Mouse (Mus musculus) left cerebral cortex, postnatal 36 days (tissue): ENCODE data around the gene Myo1e. TPM values are rescaled to one million over a fixed set of nuclear protein-coding genes. Genes with fewer than 3 reads are reported as not detected.
"Not testable (repeated sequence)": the region's sequence is repeated elsewhere in the genome, so short reads cannot be mapped to it uniquely, and the experiment has no call there.

Experiments
- DNase-seq, 2 experiments: peaks; one replicate each; pipeline ENCODE4 v3.0.0; 2021 to 2022; ENCODE audit warnings: low spot score in 2 of 2, mixed read lengths in 1 of 2
- intact Hi-C: fragments of 180-260 bp; cut with DNase I; formaldehyde crosslinking; loops from one replicate; pipeline ENCODE4 v1.15.1; 2025
- total RNA-seq, 2 experiments: library from RNA; stranded (reverse); gene quantifications; 2 replicates each; pipeline ENCODE4 v1.2.3; 2021

The Myo1e gene
- total RNA-seq, 2 experiments from 2014 or later: 14.6 to 14.7 TPM

DNA sequence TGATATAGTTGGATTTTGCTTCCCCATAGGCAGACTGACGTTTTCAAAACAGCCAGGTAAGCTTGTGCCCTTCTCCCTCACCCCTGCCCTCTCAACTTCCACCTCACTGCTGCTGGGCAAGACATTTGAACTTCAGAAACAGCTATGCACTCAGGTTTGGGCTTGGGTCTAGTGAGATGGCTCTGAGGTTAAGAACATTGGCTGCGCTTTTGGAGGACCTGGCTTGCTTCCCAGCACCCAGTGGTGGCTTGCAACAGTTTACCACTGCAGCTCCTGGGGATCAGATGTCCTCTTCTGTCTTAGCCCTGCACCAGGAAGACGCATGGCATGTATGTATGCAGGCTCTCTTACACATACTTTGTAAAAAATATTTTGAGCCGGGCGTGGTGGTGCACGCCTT lies 40.9 kb downstream of the Myo1e start:
- DNase-seq: no peak
- intact Hi-C loops: no loop called here

GRCm38 (mm10) chr9:70248826-70249225 lies 41.7 kb downstream of the Myo1e start:
- intact Hi-C loops: no loop called here

GRCm38 (mm10) chr9:70249881-70250681 lies 42.9 kb downstream of the Myo1e start:
- no peak for DNase-seq
- intact Hi-C loops: no loop called here

More at GRCm38 (mm10) chr9:70248826-70249225, 41.7 kb downstream of the Myo1e start:
- DNase-seq: no peak

DNA sequence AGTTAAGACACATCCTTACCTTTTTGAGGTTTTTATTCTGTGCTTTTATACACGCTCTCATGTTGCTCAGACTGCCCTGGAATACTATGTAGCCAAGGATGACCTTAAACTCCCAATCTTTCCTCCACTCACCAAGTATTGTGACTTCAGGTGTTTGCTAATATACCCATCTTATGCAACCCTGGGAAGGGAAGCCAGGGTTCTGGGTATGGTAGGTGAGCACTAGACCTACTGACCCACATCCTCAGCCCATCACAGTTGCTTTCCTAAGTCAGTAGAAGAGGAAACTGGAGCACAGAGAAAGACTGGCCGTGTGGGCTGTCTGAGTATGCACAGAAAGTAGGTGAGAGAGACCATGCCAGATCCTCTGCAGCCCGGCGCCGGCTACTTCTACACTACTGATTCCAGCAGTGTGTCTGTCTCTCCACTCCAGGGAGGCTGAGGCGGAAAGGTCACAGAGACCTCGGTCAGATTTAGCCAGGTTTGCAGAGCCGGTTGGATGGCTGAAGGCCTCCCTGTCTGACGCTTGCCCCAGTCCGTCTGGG lies 44.4 kb downstream of the Myo1e start:
- intact Hi-C loops: no loop called here

DNA sequence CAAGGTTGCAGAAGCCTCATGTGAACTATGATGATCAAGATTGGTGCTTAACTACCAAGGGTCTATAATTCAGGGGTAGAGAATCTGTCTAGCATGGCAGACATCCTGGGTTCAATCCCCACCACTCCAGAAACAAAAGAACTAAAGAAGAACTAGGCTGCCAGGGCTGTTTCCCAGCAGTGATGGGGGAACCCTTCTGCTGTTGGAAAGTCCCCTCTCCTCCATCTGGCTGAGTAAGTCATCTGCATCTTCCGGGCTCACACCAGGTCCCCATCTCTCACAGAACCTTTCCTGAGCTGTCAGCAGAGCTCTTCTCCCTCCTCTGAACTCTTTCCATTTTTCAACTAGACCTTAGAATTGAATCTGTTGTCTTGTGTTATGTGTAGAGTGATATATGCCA lies 45.9 kb downstream of the Myo1e start:
- intact Hi-C loops: no loop called here
- no peak for DNase-seq

More for the DNA sequence above, 44.4 kb downstream of the Myo1e start:
- DNase-seq: no peak

GRCm38 (mm10) chr9:70255005-70255404 lies 47.9 kb downstream of the Myo1e start:
- intact Hi-C loops: no loop called here
- DNase-seq: no peak

GRCm38 (mm10) chr9:70256027-70256426 lies 48.9 kb downstream of the Myo1e start:
- DNase-seq, intact Hi-C loops: not testable (repeated sequence)

DNA sequence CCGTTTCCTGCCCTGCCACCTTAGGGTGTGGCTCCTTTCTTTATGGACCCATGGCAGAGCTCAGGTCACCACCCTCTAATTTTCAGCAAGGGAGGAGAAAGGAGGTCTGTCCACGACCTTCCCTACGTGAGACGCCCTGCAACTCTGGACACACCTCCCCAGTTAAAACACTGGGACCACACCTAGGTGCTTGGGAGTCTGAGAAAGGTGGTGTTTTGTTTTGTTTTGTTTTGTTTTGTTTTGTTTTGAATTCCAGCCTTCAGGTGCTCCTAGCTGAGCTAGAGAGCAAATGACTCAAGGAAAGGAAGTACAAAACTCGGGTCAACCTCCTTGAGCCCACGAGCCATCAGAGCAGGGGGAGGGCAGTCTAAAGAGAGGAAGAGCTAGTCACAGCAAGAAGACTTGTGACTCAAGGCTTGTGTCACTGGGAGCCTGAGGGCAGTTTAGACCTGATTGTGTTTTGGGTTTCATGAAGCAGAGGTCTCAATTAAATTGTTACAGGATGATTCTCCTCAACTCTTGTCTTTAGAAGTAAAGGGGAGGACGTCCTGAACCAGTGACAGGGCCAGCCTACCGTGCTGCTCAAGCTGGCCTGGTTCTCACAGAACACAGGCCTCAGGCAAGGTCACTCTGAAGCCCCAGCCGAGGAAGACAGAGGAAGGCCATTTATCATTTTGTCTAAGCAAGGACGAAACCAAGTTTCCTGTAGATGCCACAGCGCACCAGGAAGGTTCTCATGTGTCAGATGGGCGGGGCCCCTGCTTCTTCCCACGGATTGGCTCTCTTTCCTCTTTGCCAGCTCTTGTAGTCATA lies 50.3 kb downstream of the Myo1e start:
- DNase-seq: no peak
- intact Hi-C loops: no loop called here

DNA sequence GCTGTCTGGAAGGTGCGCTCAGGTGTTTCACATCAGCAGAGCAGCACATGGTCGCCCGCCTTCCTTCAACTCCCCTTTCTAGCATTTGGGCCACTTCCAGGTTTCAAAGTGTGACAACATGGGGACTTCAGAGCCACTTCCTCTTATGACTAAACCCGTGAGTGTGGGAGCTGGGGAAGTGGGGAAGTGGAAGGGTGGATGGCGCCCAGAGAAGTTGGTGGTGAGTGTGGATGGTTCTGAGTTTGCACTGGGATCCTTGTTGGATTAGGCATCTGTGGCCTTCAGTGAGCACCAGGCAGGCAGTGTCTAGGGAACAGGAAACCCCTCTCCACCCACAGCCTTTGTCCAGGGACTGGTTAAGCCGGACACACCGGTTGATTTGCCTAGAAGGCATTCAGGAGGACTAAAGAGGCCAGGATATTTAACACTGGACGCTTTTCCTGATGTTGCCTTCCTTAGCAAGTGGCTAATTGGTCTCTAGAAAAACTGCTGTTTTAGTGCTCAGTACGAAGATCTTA lies 53.2 kb downstream of the Myo1e start:
- no peak for DNase-seq
- intact Hi-C loops: loop anchor here (5.0 kb wide), 1 partner anchor 53 kb away; the partner anchor contains the start of gene Myo1e

DNA sequence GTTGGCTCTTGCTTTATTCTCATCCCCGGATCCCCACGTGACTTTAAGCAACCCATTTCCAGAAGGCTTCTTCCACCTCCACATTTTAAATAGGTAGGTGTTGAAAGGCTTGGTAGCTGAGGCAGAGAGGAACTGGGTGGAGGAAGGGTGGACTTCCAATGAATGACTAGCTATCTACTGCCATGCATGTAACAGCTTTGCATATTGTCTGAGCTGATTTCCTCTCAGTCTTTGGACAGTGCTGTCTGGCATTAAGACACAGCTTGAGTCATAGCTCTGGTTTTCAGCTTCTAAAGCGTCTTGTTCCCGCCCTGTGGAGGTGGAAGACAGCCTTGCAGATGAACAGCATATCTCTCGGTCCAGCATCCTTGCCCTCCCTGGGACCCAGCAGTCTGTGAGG lies 54.5 kb downstream of the Myo1e start:
- intact Hi-C loops: loop anchor here (5.0 kb wide), 1 partner anchor 54 kb away; the partner anchor contains the start of gene Myo1e
- peak in 1 of 2 experiments; percentile 8 for DNase-seq

DNA sequence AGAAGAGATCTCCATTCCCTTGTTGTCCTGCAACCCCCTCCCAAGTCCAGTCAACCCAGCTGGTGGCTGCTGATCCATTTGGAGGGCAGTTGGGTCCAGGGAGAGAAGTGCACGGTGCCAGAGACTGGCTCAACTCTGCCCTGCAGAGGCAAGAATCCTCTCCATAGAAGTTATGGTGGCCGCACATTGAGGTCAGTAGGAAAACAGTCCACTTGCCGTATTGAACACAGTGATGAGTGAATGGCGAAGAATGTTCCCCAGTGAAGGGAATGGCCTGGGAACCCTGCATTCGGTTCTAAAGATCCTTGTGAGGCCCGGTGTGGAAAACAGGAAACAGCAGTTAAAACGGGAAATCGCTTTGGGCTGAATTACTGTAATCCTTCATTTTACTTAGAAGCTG lies 56.0 kb downstream of the Myo1e start:
- intact Hi-C loops: loop anchor here (5.0 kb wide), 1 partner anchor 56 kb away; the partner anchor contains the start of gene Myo1e

GRCm38 (mm10) chr9:70263735-70264134 lies 56.6 kb downstream of the Myo1e start:
- intact Hi-C loops: loop anchor here (5.0 kb wide), 1 partner anchor 56 kb away; the partner anchor contains the start of gene Myo1e

More for the DNA sequence above, 56.0 kb downstream of the Myo1e start:
- DNase-seq: no peak

DNA sequence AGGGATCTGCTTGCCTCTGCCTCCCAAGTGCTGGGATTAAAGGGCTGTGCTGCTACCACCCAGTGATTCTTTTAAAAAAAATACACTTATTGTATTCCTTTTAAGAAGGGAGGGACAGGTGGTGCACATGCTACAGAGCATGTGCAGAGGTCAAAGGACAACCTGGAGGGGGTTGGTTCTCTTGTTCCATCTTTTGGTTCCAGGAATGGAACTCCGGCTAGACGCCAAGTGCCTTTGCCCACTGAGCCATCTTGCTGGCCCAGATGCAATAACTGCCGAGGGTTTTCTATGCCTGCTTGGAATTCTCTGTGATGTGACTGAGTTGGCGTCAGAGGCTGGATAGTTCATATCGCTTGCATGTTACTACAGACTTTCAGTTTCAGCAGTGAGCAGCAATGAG lies 58.4 kb downstream of the Myo1e start:
- intact Hi-C loops: no loop called here
- DNase-seq: no peak

More at GRCm38 (mm10) chr9:70263735-70264134, 56.6 kb downstream of the Myo1e start:
- DNase-seq: peak in 1 of 2 experiments; percentile 7

DNA sequence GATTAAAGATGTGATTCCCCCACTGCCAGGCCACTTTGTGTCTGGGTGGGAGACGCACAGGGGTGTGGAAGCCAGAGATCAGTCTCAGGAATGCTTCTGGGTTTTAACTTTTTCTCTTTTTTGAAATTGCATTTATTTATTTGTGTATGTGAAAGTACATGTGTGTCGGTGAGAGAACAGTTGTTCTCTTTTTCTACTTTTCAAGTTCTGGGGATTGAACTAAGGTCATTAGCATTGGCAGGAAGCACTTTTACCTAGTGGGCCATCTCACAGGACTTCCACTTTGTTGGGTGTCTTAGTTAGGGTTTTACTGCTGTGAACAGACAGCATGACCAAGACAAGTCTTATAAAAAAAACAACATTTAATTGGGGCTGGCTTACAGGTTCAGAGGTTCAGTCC lies 59.0 kb downstream of the Myo1e start:
- DNase-seq: no peak
- intact Hi-C loops: no loop called here

DNA sequence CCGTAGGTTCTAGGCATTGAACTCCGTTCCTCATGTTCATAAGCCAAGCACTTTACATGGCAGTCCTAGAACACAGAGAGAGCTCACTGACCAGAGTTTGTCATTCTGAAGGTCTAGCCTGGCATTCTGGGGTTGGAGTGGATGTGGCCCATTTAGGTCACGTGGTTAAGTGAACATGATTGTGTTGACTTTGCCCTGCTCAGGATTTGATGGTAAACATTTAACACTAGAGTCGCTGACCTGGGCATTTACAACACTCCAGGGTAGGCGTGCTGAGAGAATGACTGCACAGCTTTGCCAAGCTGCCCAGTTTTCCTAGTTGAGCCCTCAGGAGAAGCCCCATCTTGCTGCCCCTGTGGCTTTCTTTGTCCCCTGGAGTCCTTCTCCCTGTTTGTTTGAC lies 60.0 kb downstream of the Myo1e start:
- DNase-seq: no peak
- intact Hi-C loops: no loop called here

DNA sequence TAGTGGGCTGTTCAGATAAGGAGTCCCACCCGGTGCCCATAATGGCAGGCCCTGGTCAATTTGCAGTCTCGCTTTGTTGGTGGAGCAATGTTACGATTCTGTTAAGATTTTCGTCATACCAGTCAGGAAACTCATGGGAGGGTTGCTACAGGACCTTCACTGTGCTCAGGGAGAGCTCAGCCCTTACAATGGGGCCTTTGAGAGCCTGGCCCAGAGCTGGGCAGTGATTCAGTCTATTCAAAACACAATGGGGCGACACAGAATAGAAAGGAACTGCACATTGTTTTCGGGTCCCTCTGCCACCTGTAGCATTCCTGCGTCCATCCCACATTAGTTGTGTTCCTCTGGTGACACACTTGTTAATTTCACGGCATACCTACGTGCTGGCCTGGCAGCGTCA lies 62.2 kb downstream of the Myo1e start:
- intact Hi-C loops: no loop called here
- DNase-seq: no peak

- DNase-seq: no peak
- intact Hi-C loops: no loop called here
These were observed 63.3 kb downstream of the Myo1e start for GRCm38 (mm10) chr9:70270468-70270867.

DNA sequence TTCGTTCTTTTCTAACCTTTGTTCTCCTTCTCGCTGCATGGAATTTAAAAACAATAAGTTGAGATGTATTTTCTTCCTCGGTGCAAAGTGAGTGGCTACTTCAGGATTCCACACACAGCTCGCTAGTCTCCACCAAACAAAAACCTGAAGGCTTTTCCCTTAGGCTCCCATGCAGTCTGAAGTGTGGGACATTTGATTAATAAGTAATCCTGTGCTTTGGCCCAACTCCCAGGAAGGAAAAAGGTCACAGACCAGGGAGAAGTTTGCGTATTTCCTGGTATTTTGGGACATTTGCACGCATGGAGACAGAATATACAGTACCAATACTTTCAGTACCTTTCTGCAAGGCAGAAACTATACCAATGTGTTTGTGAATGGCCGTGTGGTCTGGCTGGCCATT lies 64.0 kb downstream of the Myo1e start:
- no peak for DNase-seq
- intact Hi-C loops: no loop called here

DNA sequence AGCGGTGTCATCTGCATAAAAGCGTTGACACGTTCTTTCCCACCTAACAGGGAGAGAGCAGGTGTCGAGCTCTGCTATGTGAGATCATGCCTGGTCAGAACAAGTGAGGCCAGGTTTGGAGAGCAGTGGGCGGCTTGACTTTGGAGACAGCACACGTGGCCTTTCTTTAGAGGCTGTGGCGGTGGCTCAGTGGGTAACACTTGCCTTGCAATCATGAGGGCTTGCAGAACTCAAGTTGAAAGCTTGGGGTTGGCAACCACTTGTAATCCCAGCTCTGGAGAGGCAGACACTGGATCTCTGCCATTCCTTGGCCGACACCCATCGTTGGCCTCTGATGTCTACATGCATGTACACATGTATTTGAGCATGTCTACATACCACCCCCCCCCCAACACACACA lies 64.5 kb downstream of the Myo1e start:
- DNase-seq: no peak
- intact Hi-C loops: no loop called here

DNA sequence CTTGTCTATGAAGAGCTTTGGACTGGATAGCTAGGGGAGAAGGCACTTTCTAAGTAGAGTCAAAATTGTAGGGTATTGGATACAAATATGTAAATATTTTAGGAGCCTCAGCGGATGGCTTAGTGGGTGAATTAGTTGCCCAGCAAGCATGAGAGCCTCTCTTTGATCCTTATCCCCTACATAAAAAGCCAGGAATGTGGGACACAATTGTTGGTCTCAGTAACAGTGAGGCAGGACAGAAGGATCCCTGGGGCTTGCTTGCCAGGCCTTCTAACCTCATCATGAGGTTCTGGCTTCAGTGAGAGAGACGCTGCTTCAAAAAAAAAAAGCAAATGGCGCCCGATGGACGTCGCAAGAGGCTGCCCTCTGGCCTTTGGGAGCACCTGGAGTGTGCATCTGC lies 66.9 kb downstream of the Myo1e start:
- intact Hi-C loops: no loop called here
- DNase-seq: no peak
